Mouse (Mus musculus) MEL (cell line): ENCODE results near the gene Pygo2. TPM values are rescaled to one million over a fixed set of nuclear protein-coding genes. Genes with fewer than 3 reads are reported as not detected.

Experiments used
- DNase-seq: peaks from one replicate; pipeline ENCODE4 v3.0.0; 2011; ENCODE audit warnings: low read depth, low spot score
- H3K27ac ChIP-seq: 2 replicates; pipeline ENCODE4 v1.5.1; 2012; ENCODE audit warnings: low read depth, mild to moderate bottlenecking, control low read depth, low read length, moderate library complexity; ENCODE audit not compliant: control insufficient read depth
- H3K27me3 ChIP-seq, 2 experiments: fragments of 150-350 bp in 1 of 2; sonication (generic) in 1 of 2; 2 replicates each; pipeline ENCODE4 v1.6.1; 2012; ENCODE audit warnings: low read length in 2 of 2, mild to moderate bottlenecking in 2 of 2, improper control_type of control experiment in 1 of 2, moderate library complexity in 1 of 2; ENCODE audit not compliant: insufficient read depth in 2 of 2, control insufficient read depth in 1 of 2
- H3K36me3 ChIP-seq, 2 experiments: 2 replicates each; pipeline ENCODE4 v1.6.1; 2012 to 2014; ENCODE audit warnings: low read length in 2 of 2, improper control_type of control experiment in 1 of 2, inconsistent platforms in 1 of 2, mild to moderate bottlenecking in 1 of 2; ENCODE audit not compliant: insufficient read depth in 2 of 2, control insufficient read depth in 1 of 2
- H3K4me1 ChIP-seq, 2 experiments: fragments of 150-350 bp in 1 of 2; sonication (generic) in 1 of 2; 2 replicates each; pipeline ENCODE4 v1.6.1; 2012; ENCODE audit warnings: low read length in 2 of 2, improper control_type of control experiment in 1 of 2, mild to moderate bottlenecking in 1 of 2; ENCODE audit not compliant: insufficient read depth in 2 of 2, control insufficient read depth in 1 of 2
- H3K4me3 ChIP-seq, 2 experiments: fragments of 150-350 bp in 1 of 2; sonication (generic) in 1 of 2; 2 replicates each; pipeline ENCODE4 v1.5.1; 2012; ENCODE audit warnings: low read depth in 2 of 2, low read length in 2 of 2, mild to moderate bottlenecking in 2 of 2, moderate library complexity in 2 of 2, control low read depth in 1 of 2, improper control_type of control experiment in 1 of 2; ENCODE audit not compliant: control insufficient read depth in 1 of 2, insufficient read depth in 1 of 2
- H3K79me2 ChIP-seq: 2 replicates; pipeline ENCODE4 v1.6.1; 2012; ENCODE audit warnings: mild to moderate bottlenecking, low read length, moderate library complexity; ENCODE audit not compliant: control insufficient read depth, poor library complexity, insufficient read depth
- H3K9ac ChIP-seq: 2 replicates; pipeline ENCODE4 v1.6.1; 2012; ENCODE audit warnings: low read depth, mild to moderate bottlenecking, control low read depth, low read length, moderate library complexity; ENCODE audit not compliant: control insufficient read depth, poor library complexity, severe bottlenecking
- H3K9me3 ChIP-seq: fragments of 150-350 bp; sonication (generic); replicated peaks from 2 replicates; pipeline ENCODE4 v1.6.1; 2012; ENCODE audit warnings: mild to moderate bottlenecking, low read length, improper control_type of control experiment, moderate library complexity; ENCODE audit not compliant: insufficient read depth
- ELF1 ChIP-seq: IDR thresholded peaks from 2 replicates; pipeline ENCODE4 v1.6.1; 2014; ENCODE audit warnings: low read depth, mild to moderate bottlenecking, inconsistent platforms, low read length, improper control_type of control experiment, moderate library complexity
- HCFC1 ChIP-seq: IDR thresholded peaks from 2 replicates; pipeline ENCODE4 v1.6.1; 2012; ENCODE audit warnings: low read depth, mild to moderate bottlenecking, inconsistent platforms, low read length, improper control_type of control experiment, moderate library complexity
- JUND ChIP-seq: IDR thresholded peaks from 2 replicates; pipeline ENCODE4 v1.6.1; 2011; ENCODE audit warnings: low read depth, mild to moderate bottlenecking, improper control_type of control experiment, low read length
- MAX ChIP-seq: IDR thresholded peaks from 2 replicates; pipeline ENCODE4 v1.6.1; 2011; ENCODE audit warnings: low read length, improper control_type of control experiment
- MAZ ChIP-seq: IDR thresholded peaks from 2 replicates; pipeline ENCODE4 v1.6.1; 2012; ENCODE audit warnings: low read depth, mild to moderate bottlenecking, inconsistent platforms, low read length, improper control_type of control experiment
- MXI1 ChIP-seq: IDR thresholded peaks from 2 replicates; pipeline ENCODE4 v1.6.1; 2011; ENCODE audit warnings: mild to moderate bottlenecking, low read depth, low read length, improper control_type of control experiment
- MYB ChIP-seq: IDR thresholded peaks from 2 replicates; pipeline ENCODE4 v1.6.1; 2011; ENCODE audit warnings: mild to moderate bottlenecking, low read depth, low read length, improper control_type of control experiment
- MYC ChIP-seq: IDR thresholded peaks from 2 replicates; pipeline ENCODE4 v1.6.1; 2011; ENCODE audit warnings: low read depth, mild to moderate bottlenecking, low read length, improper control_type of control experiment, moderate library complexity
- NELFE ChIP-seq: IDR thresholded peaks from 2 replicates; pipeline ENCODE4 v1.6.1; 2011; ENCODE audit warnings: low read depth, low read length, improper control_type of control experiment
- NRF1 ChIP-seq: IDR thresholded peaks from 2 replicates; pipeline ENCODE4 v1.6.1; 2014; ENCODE audit warnings: low read depth, mild to moderate bottlenecking, inconsistent platforms, low read length, improper control_type of control experiment, moderate library complexity; ENCODE audit not compliant: poor library complexity, insufficient read depth, severe bottlenecking
- POLR2A ChIP-seq, 2 experiments: IDR thresholded peaks; 2 replicates each; pipeline ENCODE4 v1.6.1; 2011 to 2012; ENCODE audit warnings: low read length in 2 of 2, mild to moderate bottlenecking in 2 of 2, control low read depth in 1 of 2, improper control_type of control experiment in 1 of 2, low read depth in 1 of 2, moderate library complexity in 1 of 2; ENCODE audit not compliant: control insufficient read depth in 1 of 2, insufficient read depth in 1 of 2, poor library complexity in 1 of 2
- POLR2AphosphoS2 ChIP-seq: IDR thresholded peaks from 2 replicates; pipeline ENCODE4 v1.6.1; 2011; ENCODE audit warnings: low read length, improper control_type of control experiment
- SIN3A ChIP-seq: IDR thresholded peaks from 2 replicates; pipeline ENCODE4 v1.6.1; 2012; ENCODE audit warnings: low read length, improper control_type of control experiment, inconsistent platforms
- TBP ChIP-seq: IDR thresholded peaks from 2 replicates; pipeline ENCODE4 v1.8.0; 2011; ENCODE audit warnings: low read depth, low read length, improper control_type of control experiment
- TCF12 ChIP-seq: IDR thresholded peaks from 2 replicates; pipeline ENCODE4 v1.6.1; 2014; ENCODE audit warnings: low read depth, mild to moderate bottlenecking, inconsistent platforms, low read length, improper control_type of control experiment, moderate library complexity
- USF1 ChIP-seq: IDR thresholded peaks from 2 replicates; pipeline ENCODE4 v1.6.1; 2014; ENCODE audit warnings: low read depth, mild to moderate bottlenecking, inconsistent platforms, low read length, improper control_type of control experiment, moderate library complexity
- ZC3H11A ChIP-seq: IDR thresholded peaks from 2 replicates; pipeline ENCODE4 v1.6.1; 2012; ENCODE audit warnings: low read depth, mild to moderate bottlenecking, inconsistent platforms, low read length, improper control_type of control experiment
- ZKSCAN1 ChIP-seq: IDR thresholded peaks from 2 replicates; pipeline ENCODE4 v1.6.1; 2012; ENCODE audit warnings: low read depth, mild to moderate bottlenecking, inconsistent platforms, low read length, improper control_type of control experiment, moderate library complexity
- polyA plus RNA-seq, 2 experiments: library from polyadenylated mRNA; stranded (reverse) in 1 of 2; unstranded in 1 of 2; fragments of >175 nt in 1 of 2; fragments of >200 nt in 1 of 2; gene quantifications; 2 replicates each; pipeline versions ENCODE4 v1.2.1 to v1.2.4; 2012; ENCODE audit warnings: low replicate concordance in 2 of 2, low read depth in 1 of 2; ENCODE audit not compliant: insufficient read length in 2 of 2, insufficient read depth in 1 of 2, missing spikeins in 1 of 2
- total RNA-seq: library from RNA; depleted of rRNA; stranded (reverse); fragments of 300-350 nt; gene quantifications from 2 replicates; pipeline ENCODE4 v1.2.3, GENCODE M21; 2012

Gene Pygo2
- total and polyA plus RNA-seq, 3 experiments = 50.3 to 61.1 TPM; not detected in 1

DNA sequence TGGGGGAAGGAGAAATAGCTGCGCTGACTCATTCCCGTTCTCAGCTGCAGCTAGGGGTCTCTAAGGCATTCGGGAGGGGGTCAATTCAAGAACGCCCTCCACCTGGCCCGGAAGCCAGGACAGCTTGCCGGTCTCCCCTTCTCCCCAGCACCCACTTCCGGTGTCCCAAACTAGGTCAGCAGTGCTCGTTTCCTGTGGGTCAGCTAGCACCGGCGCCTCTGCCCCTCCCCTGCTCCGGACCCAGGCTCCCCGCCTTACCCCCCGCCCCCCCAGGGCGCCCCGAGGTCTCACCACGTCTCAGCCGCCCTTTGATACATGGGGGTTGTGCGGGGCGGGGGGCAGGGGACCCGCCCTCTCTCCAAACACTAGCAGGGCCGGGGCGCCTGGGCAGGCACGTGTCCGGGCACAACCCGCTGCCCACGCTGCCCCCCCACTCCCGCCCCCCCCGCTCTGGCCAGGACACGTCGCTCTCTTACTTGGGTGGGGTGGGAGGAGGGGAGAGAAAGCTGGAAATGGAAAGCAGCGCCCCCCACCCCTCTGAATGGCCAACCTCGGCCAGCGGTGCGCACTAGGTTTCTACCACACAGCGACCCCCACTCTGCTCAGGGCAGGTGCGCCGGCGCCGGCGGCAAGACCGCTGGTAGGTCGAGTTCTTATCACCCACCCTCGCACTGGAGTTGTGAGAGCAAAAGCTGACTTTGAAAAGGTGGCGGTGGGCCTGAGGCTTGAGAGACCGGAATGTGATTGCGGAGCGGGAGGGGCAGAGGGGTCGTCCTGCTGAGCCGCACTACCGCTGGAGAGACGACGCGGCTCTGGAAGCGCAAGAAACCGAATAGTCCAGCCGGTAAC lies 38.1 kb upstream of the Pygo2 start (continued):
- TF ChIP-seq ZKSCAN1 (no peak), POLR2AphosphoS2 (no peak), TCF12 (peak; percentile 36; the same call in 1 of the 2 replicates), MAZ (peak; percentile 20; the same call in 1 of the 2 replicates)

GRCm38 (mm10) chr3:89392871-89393311 lies 37.1 kb upstream of the Pygo2 start:
- TF ChIP-seq MAX = 0 out of 2 replicates have a peak, but pooled peaks have one; percentile 19
- no peak for TF ChIP-seq MYC
- H3K27ac ChIP-seq = peak overlapping the region; percentile 53
- peak; percentile 73 for DNase-seq
- peak overlapping the region; percentile 86 to 94 for H3K4me3 ChIP-seq
- H3K79me2 ChIP-seq = peaks cover 16% of the 10 kb centered on the region
- no peaks in the 10 kb centered on the region for H3K9me3 ChIP-seq
- H3K27me3 ChIP-seq = no peaks in the 10 kb centered on the region
- H3K9ac ChIP-seq = peak overlapping the region; percentile 65
- peaks cover 0 to 34% of the 10 kb centered on the region in 2 experiments; a peak in 2 of 4 replicates for H3K36me3 ChIP-seq
- peaks cover 14 to 41% of the 10 kb centered on the region in 2 experiments for H3K4me1 ChIP-seq

- H3K36me3 ChIP-seq = peaks cover 0 to 28% of the 10 kb centered on the region in 2 experiments; a peak in 2 of 4 replicates
- H3K9me3 ChIP-seq = no peaks in the 10 kb centered on the region
- peaks cover 16% of the 10 kb centered on the region for H3K79me2 ChIP-seq
- H3K27me3 ChIP-seq = no peaks in the 10 kb centered on the region
- DNase-seq = peak; percentile 100
- peak overlapping the region; percentile 75 to 78 for H3K4me3 ChIP-seq
- peak overlapping the region; percentile 73 for H3K9ac ChIP-seq
- peaks cover 14 to 34% of the 10 kb centered on the region in 2 experiments for H3K4me1 ChIP-seq
- H3K27ac ChIP-seq = peak overlapping the region; percentile 75
- TF ChIP-seq MXI1 (peak; percentile 57), ZC3H11A (0 out of 2 replicates have a peak, but pooled peaks have one; percentile 5), NRF1 (0 out of 2 replicates have a peak, but pooled peaks have one; percentile 23), SIN3A (peak; percentile 89), JUND (no peak), HCFC1 (peak; percentile 73), POLR2A (IDR thresholded peaks at IDR 0.05; ENCODE audit: control insufficient read depth in 1 of 2, insufficient read depth in 1 of 2, low read depth in 1 of 2, low read length in 2 of 2, poor library complexity in 1 of 2) (peak in 1 of 2 experiments; percentile 59; a peak in 1 of 4 replicates), NELFE (peak; percentile 68), TBP (0 out of 2 replicates have a peak, but pooled peaks have one; percentile 18), USF1 (no peak), MYB (no peak), ELF1 (peak; percentile 48)
These were observed 36.4 kb upstream of the Pygo2 start for GRCm38 (mm10) chr3:89393605-89394004.
